Mouse (Mus musculus): Measurements from ENCODE around the gene Ankrd28. TPM values are rescaled to one million over a fixed set of nuclear protein-coding genes. Genes with fewer than 3 reads are reported as not detected.

The Ankrd28 gene
- polyA plus RNA-seq, 1 experiment from 2014 or later: 9.2 TPM

DNA sequence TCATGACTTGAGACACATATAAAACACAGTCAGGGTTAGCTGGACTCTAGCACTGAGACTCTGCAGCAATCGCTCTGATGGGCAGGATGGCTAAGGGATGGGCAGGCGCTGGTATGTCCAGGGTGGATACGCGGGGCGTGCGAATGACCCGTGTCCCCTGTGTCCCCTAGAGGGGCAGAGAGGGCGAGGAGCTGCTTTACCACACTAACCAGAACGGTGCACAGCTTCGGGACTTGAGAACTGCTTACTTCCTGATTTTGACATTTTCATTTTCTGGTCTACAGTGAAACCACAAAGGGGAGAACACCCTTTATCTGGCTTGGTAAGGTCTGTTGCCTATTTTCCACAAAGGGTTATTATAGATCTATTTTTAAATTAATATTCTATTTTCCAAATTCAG, 144.8 kb downstream of the Ankrd28 start:
- no peaks in the 10 kb centered on the region for H3K9me3 ChIP-seq (replicated peaks; ENCODE audit: control insufficient read depth, low read length)
- no peak overlapping the region for H3K9ac ChIP-seq (ENCODE audit: low read length)
- H3K27ac ChIP-seq (ENCODE audit: low read depth, low read length): no peak overlapping the region
- WGBS: 94% methylated on average over 10 of the region's 10 CpGs
- no peaks in the 10 kb centered on the region for H3K36me3 ChIP-seq (ENCODE audit: control insufficient read depth, insufficient read depth, low read length)
- H3K4me3 ChIP-seq (ENCODE audit: low read depth, low read length): no peak overlapping the region
- H3K4me2 ChIP-seq (ENCODE audit: low read length): no peak overlapping the region
- H3K4me1 ChIP-seq (ENCODE audit: control insufficient read depth, insufficient read depth, low read length): no peaks in the 10 kb centered on the region
- no peaks in the 10 kb centered on the region for H3K27me3 ChIP-seq (replicated peaks; ENCODE audit: control insufficient read depth, insufficient read depth, low read length)
- DNase-seq (ENCODE audit: low spot score) (no peak), ATAC-seq (no peak)

DNA sequence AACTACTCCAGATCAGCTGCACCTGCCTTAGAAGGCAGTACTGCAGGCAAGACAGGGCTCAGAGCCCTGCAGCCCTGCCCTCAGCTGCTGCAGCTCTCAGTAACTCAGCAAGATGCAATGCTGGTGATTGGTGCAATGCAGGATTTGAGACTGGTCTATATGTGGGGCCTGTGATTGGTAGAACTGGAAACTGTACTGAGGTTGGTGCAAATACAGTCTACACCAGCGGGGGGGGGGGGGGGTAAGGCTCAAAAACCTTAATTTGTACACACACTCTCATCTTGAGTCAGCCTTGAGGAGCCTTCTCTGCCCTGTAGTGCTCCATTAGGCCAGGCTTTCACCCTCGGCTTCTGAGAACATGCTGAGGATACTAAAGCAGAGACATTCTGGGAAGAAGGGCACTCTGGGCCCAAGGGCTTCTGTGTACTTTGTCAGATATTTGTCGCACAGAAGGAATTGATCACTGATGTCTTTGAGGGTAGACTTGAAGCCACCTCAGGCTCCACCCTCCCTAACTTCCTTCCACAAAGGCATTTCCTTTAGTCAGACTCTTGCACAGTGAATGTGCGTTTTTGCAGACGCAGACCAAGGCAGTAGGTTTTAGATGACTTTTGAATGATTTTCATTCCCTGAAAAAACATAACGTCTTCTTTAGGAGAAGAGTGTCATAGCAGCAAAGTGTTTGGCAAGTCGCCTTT, 146.0 kb downstream of the Ankrd28 start:
- no peak overlapping the region for H3K9ac ChIP-seq (ENCODE audit: low read length)
- DNase-seq (ENCODE audit: low spot score) (no peak), ATAC-seq (no peak)
- no peak overlapping the region for H3K4me3 ChIP-seq (ENCODE audit: low read depth, low read length)
- 78% methylated on average over 7 of the region's 7 CpGs for WGBS
- no peaks in the 10 kb centered on the region for H3K9me3 ChIP-seq (replicated peaks; ENCODE audit: control insufficient read depth, low read length)
- no peak overlapping the region for H3K4me2 ChIP-seq (ENCODE audit: low read length)
- H3K27me3 ChIP-seq (replicated peaks; ENCODE audit: control insufficient read depth, insufficient read depth, low read length): no peaks in the 10 kb centered on the region
- H3K36me3 ChIP-seq (ENCODE audit: control insufficient read depth, insufficient read depth, low read length): no peaks in the 10 kb centered on the region
- no peak overlapping the region for H3K27ac ChIP-seq (ENCODE audit: low read depth, low read length)
- H3K4me1 ChIP-seq (ENCODE audit: control insufficient read depth, insufficient read depth, low read length): no peaks in the 10 kb centered on the region

GRCm38 (mm10) chr14:31683610-31684009, 146.8 kb downstream of the Ankrd28 start:
- DNase-seq (ENCODE audit: low spot score) (no peak), ATAC-seq (no peak)
- no peaks in the 10 kb centered on the region for H3K36me3 ChIP-seq (ENCODE audit: control insufficient read depth, insufficient read depth, low read length)
- no peak overlapping the region for H3K27ac ChIP-seq (ENCODE audit: low read depth, low read length)
- no peaks in the 10 kb centered on the region for H3K4me1 ChIP-seq (ENCODE audit: control insufficient read depth, insufficient read depth, low read length)
- no peak overlapping the region for H3K9ac ChIP-seq (ENCODE audit: low read length)
- no peaks in the 10 kb centered on the region for H3K27me3 ChIP-seq (replicated peaks; ENCODE audit: control insufficient read depth, insufficient read depth, low read length)
- H3K4me3 ChIP-seq (ENCODE audit: low read depth, low read length): no peak overlapping the region
- H3K9me3 ChIP-seq (replicated peaks; ENCODE audit: control insufficient read depth, low read length): no peaks in the 10 kb centered on the region
- H3K4me2 ChIP-seq (ENCODE audit: low read length): no peak overlapping the region
- WGBS: 90% methylated on average over 2 of the region's 2 CpGs

GRCm38 (mm10) chr14:31681931-31682555, 148.4 kb downstream of the Ankrd28 start:
- no peaks in the 10 kb centered on the region for H3K36me3 ChIP-seq (ENCODE audit: control insufficient read depth, insufficient read depth, low read length)
- 49% methylated on average over 5 of the region's 5 CpGs for WGBS
- no peak overlapping the region for H3K27ac ChIP-seq (ENCODE audit: low read depth, low read length)
- no peak for ATAC-seq
- H3K9me3 ChIP-seq (replicated peaks; ENCODE audit: control insufficient read depth, low read length): no peaks in the 10 kb centered on the region
- no peaks in the 10 kb centered on the region for H3K4me1 ChIP-seq (ENCODE audit: control insufficient read depth, insufficient read depth, low read length)
- DNase-seq (ENCODE audit: low spot score): no peak
- H3K4me3 ChIP-seq (ENCODE audit: low read depth, low read length): no peak overlapping the region
- H3K4me2 ChIP-seq (ENCODE audit: low read length): no peak overlapping the region
- H3K27me3 ChIP-seq (replicated peaks; ENCODE audit: control insufficient read depth, insufficient read depth, low read length): no peaks in the 10 kb centered on the region
- H3K9ac ChIP-seq (ENCODE audit: low read length): no peak overlapping the region

DNA sequence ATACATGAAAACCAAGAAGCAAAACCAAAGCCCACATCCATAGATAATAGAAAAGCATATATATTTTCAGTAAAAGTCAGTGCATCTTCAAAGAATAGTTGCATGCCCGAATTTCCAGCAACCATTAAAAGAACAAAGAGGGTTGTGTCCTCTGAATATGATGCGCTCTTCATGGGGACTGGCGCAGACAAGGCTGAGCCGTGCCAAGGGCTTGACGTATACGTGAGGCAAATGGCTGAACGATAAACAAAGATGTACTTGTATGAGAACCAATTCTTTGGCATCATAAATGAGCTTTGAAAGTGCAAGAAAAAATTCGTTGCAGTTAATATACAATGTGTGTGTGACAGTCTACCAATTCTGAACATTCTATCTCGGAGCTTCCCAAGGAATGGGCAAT, 149.2 kb downstream of the Ankrd28 start:
- Histone ChIP-seq H3K4me1 (ENCODE audit: control insufficient read depth, insufficient read depth, low read length) (no peaks in the 10 kb centered on the region), H3K4me2 (ENCODE audit: low read length) (no peak overlapping the region), H3K27me3 (replicated peaks; ENCODE audit: control insufficient read depth, insufficient read depth, low read length) (no peaks in the 10 kb centered on the region), H3K4me3 (ENCODE audit: low read depth, low read length) (no peak overlapping the region), H3K27ac (ENCODE audit: low read depth, low read length) (no peak overlapping the region), H3K36me3 (ENCODE audit: control insufficient read depth, insufficient read depth, low read length) (no peaks in the 10 kb centered on the region), H3K9me3 (replicated peaks; ENCODE audit: control insufficient read depth, low read length) (no peaks in the 10 kb centered on the region), H3K9ac (ENCODE audit: low read length) (no peak overlapping the region)
- 83% methylated on average over 9 of the region's 9 CpGs for WGBS
- no peak for DNase-seq (ENCODE audit: low spot score)
- ATAC-seq: no peak

DNA sequence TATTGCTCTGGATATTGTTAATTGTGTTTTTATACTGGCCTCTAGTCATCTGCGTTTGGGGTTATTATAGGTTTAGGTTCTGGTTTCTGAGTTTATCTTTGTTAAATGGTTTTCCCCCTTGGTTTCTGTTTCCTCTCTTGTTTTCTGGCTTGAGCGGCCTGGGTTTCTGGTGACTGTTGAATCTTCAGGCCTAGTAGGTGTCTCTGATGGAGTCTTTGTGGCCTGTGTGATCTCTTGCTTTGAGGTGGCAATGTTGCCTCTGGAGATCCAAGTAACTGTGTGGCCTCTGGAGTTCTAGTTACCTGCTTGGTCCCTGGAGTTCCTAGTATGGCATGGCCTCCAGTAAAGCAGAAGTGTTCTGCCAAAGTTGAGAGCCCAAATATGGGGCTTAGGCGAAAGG, 149.8 kb downstream of the Ankrd28 start:
- no peak overlapping the region for H3K4me2 ChIP-seq (ENCODE audit: low read length)
- no peak for ATAC-seq
- H3K9me3 ChIP-seq (replicated peaks; ENCODE audit: control insufficient read depth, low read length): no peaks in the 10 kb centered on the region
- H3K9ac ChIP-seq (ENCODE audit: low read length): no peak overlapping the region
- H3K4me1 ChIP-seq (ENCODE audit: control insufficient read depth, insufficient read depth, low read length): no peaks in the 10 kb centered on the region
- DNase-seq (ENCODE audit: low spot score): no peak
- 87% methylated on average over 3 of the region's 3 CpGs for WGBS
- no peaks in the 10 kb centered on the region for H3K27me3 ChIP-seq (replicated peaks; ENCODE audit: control insufficient read depth, insufficient read depth, low read length)
- H3K4me3 ChIP-seq (ENCODE audit: low read depth, low read length): no peak overlapping the region
- H3K36me3 ChIP-seq (ENCODE audit: control insufficient read depth, insufficient read depth, low read length): no peaks in the 10 kb centered on the region
- no peak overlapping the region for H3K27ac ChIP-seq (ENCODE audit: low read depth, low read length)

DNA sequence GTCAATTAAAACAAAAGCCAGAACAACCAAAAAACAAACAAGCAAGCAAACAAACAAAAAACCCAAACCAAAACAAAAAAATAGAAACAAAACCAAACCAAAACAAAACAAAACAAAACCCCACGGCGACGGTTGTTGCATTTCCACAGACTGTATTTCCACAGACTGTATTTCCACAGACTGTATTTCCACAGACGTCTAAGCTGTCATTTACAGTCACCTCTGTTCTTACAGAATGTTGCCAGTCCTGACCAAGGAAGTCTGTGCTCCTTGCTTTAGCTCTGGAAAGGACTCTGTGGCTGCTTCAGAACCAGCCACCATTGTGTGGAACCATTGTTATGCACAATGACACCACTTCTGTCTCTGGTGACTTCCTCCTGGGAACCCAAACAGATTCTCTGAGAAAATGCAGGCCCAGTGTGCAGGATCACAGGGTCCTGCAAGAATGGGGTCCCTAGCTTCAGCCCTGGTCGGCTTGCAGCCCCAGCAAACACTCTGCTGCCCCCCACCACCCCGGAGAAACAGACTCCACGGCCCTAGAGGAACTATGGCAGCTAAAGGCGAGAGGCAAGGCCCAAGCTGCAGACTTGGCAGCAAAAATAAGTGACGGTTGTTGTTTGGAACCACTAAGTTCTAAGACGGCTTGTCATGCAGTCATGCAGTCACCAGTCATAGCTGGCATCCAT, 158.7 kb downstream of the Ankrd28 start:
- 49% methylated on average over 10 of the region's 10 CpGs for WGBS

GRCm38 (mm10) chr14:31669642-31670490, 160.6 kb downstream of the Ankrd28 start:
- Histone ChIP-seq H3K4me3 (ENCODE audit: low read depth, low read length) (no peak overlapping the region), H3K36me3 (ENCODE audit: control insufficient read depth, insufficient read depth, low read length) (0 out of 2 replicates have a peak, but pooled peaks cover 7% of the 10 kb centered on the region), H3K4me2 (ENCODE audit: low read length) (no peak overlapping the region), H3K9ac (ENCODE audit: low read length) (no peak overlapping the region), H3K4me1 (ENCODE audit: control insufficient read depth, insufficient read depth, low read length) (peaks cover 18% of the 10 kb centered on the region), H3K27ac (ENCODE audit: low read depth, low read length) (peak overlapping the region; percentile 75), H3K9me3 (replicated peaks; ENCODE audit: control insufficient read depth, low read length) (no peaks in the 10 kb centered on the region), H3K27me3 (replicated peaks; ENCODE audit: control insufficient read depth, insufficient read depth, low read length) (no peaks in the 10 kb centered on the region)
- WGBS: 51% methylated on average over 15 of the region's 15 CpGs
- ATAC-seq: peak; percentile 78
- peak; percentile 81 for DNase-seq (ENCODE audit: low spot score)

More for the DNA sequence above, 158.7 kb downstream of the Ankrd28 start:
- Histone ChIP-seq H3K9me3 (replicated peaks; ENCODE audit: control insufficient read depth, low read length) (no peaks in the 10 kb centered on the region), H3K4me3 (ENCODE audit: low read depth, low read length) (no peak overlapping the region), H3K36me3 (ENCODE audit: control insufficient read depth, insufficient read depth, low read length) (0 out of 2 replicates have a peak, but pooled peaks cover 7% of the 10 kb centered on the region), H3K27ac (ENCODE audit: low read depth, low read length) (no peak overlapping the region), H3K4me2 (ENCODE audit: low read length) (no peak overlapping the region), H3K27me3 (replicated peaks; ENCODE audit: control insufficient read depth, insufficient read depth, low read length) (no peaks in the 10 kb centered on the region), H3K9ac (ENCODE audit: low read length) (0 out of 2 replicates have a peak overlapping the region, but pooled peaks have one; percentile 25), H3K4me1 (ENCODE audit: control insufficient read depth, insufficient read depth, low read length) (peaks cover 17% of the 10 kb centered on the region)
- DNase-seq (ENCODE audit: low spot score) (no peak), ATAC-seq (no peak)

All from forebrain, embryonic 14.5 days (tissue).